Mouse (Mus musculus) bone marrow macrophage, adult 2 months (primary cell): ENCODE measurements around the gene Foxn3. TPM values are rescaled to one million over a fixed set of nuclear protein-coding genes. Genes with fewer than 3 reads are reported as not detected.

Source experiments
- H3K27ac ChIP-seq: 2 replicates; pipeline ENCODE4 v1.5.1; 2012; ENCODE audit warnings: low read depth, low read length; ENCODE audit not compliant: insufficient read depth
- H3K4me1 ChIP-seq: 2 replicates; pipeline ENCODE4 v1.6.1; 2012; ENCODE audit warnings: low read length; ENCODE audit not compliant: control insufficient read depth, insufficient read depth
- H3K4me3 ChIP-seq: 2 replicates; pipeline ENCODE4 v1.5.1; 2012; ENCODE audit warnings: mild to moderate bottlenecking, low read length, moderate library complexity; ENCODE audit not compliant: insufficient read depth
- CTCF ChIP-seq: IDR thresholded peaks from 2 replicates; pipeline ENCODE4 v1.5.1; 2012; ENCODE audit warnings: low read depth, mild to moderate bottlenecking, low read length, moderate library complexity
- POLR2A ChIP-seq: IDR thresholded peaks from 2 replicates; pipeline ENCODE4 v1.6.1; 2012; ENCODE audit warnings: mild to moderate bottlenecking, low read depth, low read length, borderline replicate concordance
- polyA plus RNA-seq: library from polyadenylated mRNA; stranded (reverse); fragments of >200 nt; gene quantifications from 2 replicates; pipeline ENCODE4 v1.2.4, GENCODE M21; 2012; ENCODE audit not compliant: missing spikeins, insufficient read depth, insufficient read length

Foxn3 gene
- polyA plus RNA-seq, 1 experiment: 27.7 TPM

- H3K4me3 ChIP-seq: no peak overlapping the region
- no peak overlapping the region for H3K27ac ChIP-seq
- TF ChIP-seq CTCF (no peak), POLR2A (no peak)
- H3K4me1 ChIP-seq: peaks cover 28% of the 10 kb centered on the region
These were observed 301.2 kb downstream of the Foxn3 start for GRCm38 (mm10) chr12:99262066-99262599.

DNA sequence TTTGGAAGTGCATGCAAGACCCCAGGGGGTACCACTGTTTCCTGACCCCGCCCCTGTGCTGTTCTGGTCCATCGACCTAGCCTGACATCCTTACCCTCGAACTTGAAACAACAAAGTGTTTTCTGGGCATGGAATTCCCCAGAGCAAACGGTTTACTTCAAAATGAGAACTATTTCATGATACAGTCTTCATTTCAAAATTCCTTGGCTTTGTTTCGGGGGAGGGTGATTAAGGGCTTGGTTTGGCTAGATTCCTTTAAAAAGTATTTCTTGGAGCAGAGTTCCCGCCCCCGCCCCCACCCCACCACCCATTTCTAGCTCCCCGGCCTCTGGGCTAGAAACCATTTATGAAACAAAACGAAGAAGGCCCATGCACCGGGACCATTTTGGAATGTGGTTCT lies 303.2 kb downstream of the Foxn3 start:
- peaks cover 23% of the 10 kb centered on the region for H3K4me1 ChIP-seq
- TF ChIP-seq POLR2A (no peak), CTCF (no peak)

DNA sequence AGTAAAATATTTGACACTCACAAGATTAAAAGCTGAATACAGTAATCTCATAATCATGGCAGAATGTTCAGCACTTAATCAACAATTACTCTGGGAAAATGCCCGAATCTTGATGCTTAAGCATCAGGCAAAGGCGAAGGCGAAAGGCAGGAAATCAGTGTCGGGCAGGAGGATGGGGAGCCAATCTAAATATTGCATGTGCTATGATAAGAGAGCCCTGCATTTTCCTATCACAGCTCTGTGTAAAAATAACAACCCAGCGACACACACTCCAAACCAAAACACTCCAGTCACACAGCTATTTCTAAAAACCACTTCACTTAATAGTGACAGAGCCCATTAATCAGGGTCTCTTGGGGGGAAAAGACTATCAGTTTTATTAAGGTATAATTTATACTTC lies 305.8 kb downstream of the Foxn3 start:
- Histone ChIP-seq H3K27ac (no peak overlapping the region), H3K4me1 (peaks cover 9% of the 10 kb centered on the region; the same call in 1 of the 2 replicates), H3K4me3 (no peak overlapping the region)
- TF ChIP-seq CTCF (no peak), POLR2A (no peak)

More for the DNA sequence above, 303.2 kb downstream of the Foxn3 start:
- H3K4me3 ChIP-seq: no peak overlapping the region
- H3K27ac ChIP-seq: no peak overlapping the region

GRCm38 (mm10) chr12:99256997-99257396 lies 306.4 kb downstream of the Foxn3 start:
- TF ChIP-seq CTCF: no peak
- TF ChIP-seq POLR2A: no peak
- Histone ChIP-seq H3K4me3 (no peak overlapping the region), H3K4me1 (0 out of 2 replicates have a peak, but pooled peaks cover 4% of the 10 kb centered on the region), H3K27ac (no peak overlapping the region)

- H3K27ac ChIP-seq: no peak overlapping the region
- H3K4me1 ChIP-seq: 0 out of 2 replicates have a peak, but pooled peaks cover 4% of the 10 kb centered on the region
- H3K4me3 ChIP-seq: no peak overlapping the region
- TF ChIP-seq POLR2A: no peak
- no peak for TF ChIP-seq CTCF
These were observed 306.9 kb downstream of the Foxn3 start for GRCm38 (mm10) chr12:99256463-99256862.

- TF ChIP-seq POLR2A (no peak), CTCF (no peak)
- H3K4me1 ChIP-seq: peaks cover 8% of the 10 kb centered on the region; the same call in 1 of the 2 replicates
- H3K27ac ChIP-seq: no peak overlapping the region
- no peak overlapping the region for H3K4me3 ChIP-seq
These were observed 308.9 kb downstream of the Foxn3 start for GRCm38 (mm10) chr12:99254436-99254835.

- H3K4me3 ChIP-seq: no peak overlapping the region
- H3K4me1 ChIP-seq: peaks cover 8% of the 10 kb centered on the region; the same call in 1 of the 2 replicates
- H3K27ac ChIP-seq: no peak overlapping the region
- TF ChIP-seq CTCF: no peak
- no peak for TF ChIP-seq POLR2A
These were observed 309.8 kb downstream of the Foxn3 start for GRCm38 (mm10) chr12:99253562-99253961.

GRCm38 (mm10) chr12:99248606-99249005 lies 314.8 kb downstream of the Foxn3 start:
- TF ChIP-seq CTCF: no peak
- TF ChIP-seq POLR2A: no peak
- peaks cover 13% of the 10 kb centered on the region for H3K4me1 ChIP-seq
- no peak overlapping the region for H3K4me3 ChIP-seq
- no peak overlapping the region for H3K27ac ChIP-seq

- Histone ChIP-seq H3K27ac (no peak overlapping the region), H3K4me1 (peaks cover 18% of the 10 kb centered on the region), H3K4me3 (no peak overlapping the region)
- TF ChIP-seq CTCF: no peak
- TF ChIP-seq POLR2A: no peak
These were observed 315.4 kb downstream of the Foxn3 start for GRCm38 (mm10) chr12:99247939-99248338.

GRCm38 (mm10) chr12:99246984-99247746 lies 316.2 kb downstream of the Foxn3 start:
- H3K27ac ChIP-seq: no peak overlapping the region
- H3K4me1 ChIP-seq: peaks cover 18% of the 10 kb centered on the region
- TF ChIP-seq CTCF: no peak
- no peak for TF ChIP-seq POLR2A
- no peak overlapping the region for H3K4me3 ChIP-seq
